Mouse (Mus musculus) bone marrow macrophage, adult 2 months (primary cell): ENCODE data around the gene Top1. TPM values are rescaled to one million over a fixed set of nuclear protein-coding genes. Genes with fewer than 3 reads are reported as not detected.
"Not testable (repeated sequence)": the region's sequence is repeated elsewhere in the genome, so short reads cannot be mapped to it uniquely, and the experiment has no call there.

Experiments used
- H3K27ac ChIP-seq: 2 replicates; pipeline ENCODE4 v1.5.1; 2012; ENCODE audit warnings: low read depth, low read length; ENCODE audit not compliant: insufficient read depth
- H3K4me1 ChIP-seq: 2 replicates; pipeline ENCODE4 v1.6.1; 2012; ENCODE audit warnings: low read length; ENCODE audit not compliant: control insufficient read depth, insufficient read depth
- H3K4me3 ChIP-seq: 2 replicates; pipeline ENCODE4 v1.5.1; 2012; ENCODE audit warnings: mild to moderate bottlenecking, low read length, moderate library complexity; ENCODE audit not compliant: insufficient read depth
- CTCF ChIP-seq: IDR thresholded peaks from 2 replicates; pipeline ENCODE4 v1.5.1; 2012; ENCODE audit warnings: low read depth, mild to moderate bottlenecking, low read length, moderate library complexity
- POLR2A ChIP-seq: IDR thresholded peaks from 2 replicates; pipeline ENCODE4 v1.6.1; 2012; ENCODE audit warnings: mild to moderate bottlenecking, low read depth, low read length, borderline replicate concordance
- polyA plus RNA-seq: library from polyadenylated mRNA; stranded (reverse); fragments of >200 nt; gene quantifications from 2 replicates; pipeline ENCODE4 v1.2.4, GENCODE M21; 2012; ENCODE audit not compliant: missing spikeins, insufficient read depth, insufficient read length

Gene Top1
- polyA plus RNA-seq, 1 experiment = 42.9 TPM

GRCm38 (mm10) chr2:160655561-160655960 lies 9.9 kb downstream of the Top1 start:
- peaks cover 16% of the 10 kb centered on the region for H3K4me1 ChIP-seq
- H3K4me3 ChIP-seq = no peak overlapping the region
- H3K27ac ChIP-seq = no peak overlapping the region
- no peak for TF ChIP-seq CTCF
- TF ChIP-seq POLR2A = no peak

DNA sequence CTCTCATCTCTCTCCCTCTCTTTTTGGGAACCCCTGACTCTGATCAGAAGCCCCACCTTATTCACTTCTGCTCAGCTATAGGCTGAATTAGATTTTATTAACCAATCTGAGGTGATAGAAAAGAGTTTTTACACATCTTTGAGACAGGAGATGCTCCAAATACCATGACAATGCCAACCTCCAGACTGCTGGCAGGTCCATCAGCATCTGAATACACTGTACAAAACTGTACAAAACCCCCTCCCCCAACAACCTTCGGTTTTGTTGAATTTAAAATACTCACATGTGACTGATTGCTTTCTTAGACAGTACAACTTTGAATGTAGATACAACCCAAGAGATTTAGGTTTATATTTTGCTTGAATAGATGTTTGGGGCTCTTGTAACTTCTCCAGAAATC lies 10.5 kb downstream of the Top1 start:
- Histone ChIP-seq H3K4me1 (peaks cover 16% of the 10 kb centered on the region), H3K27ac (no peak overlapping the region), H3K4me3 (no peak overlapping the region)
- no peak for TF ChIP-seq CTCF
- no peak for TF ChIP-seq POLR2A

DNA sequence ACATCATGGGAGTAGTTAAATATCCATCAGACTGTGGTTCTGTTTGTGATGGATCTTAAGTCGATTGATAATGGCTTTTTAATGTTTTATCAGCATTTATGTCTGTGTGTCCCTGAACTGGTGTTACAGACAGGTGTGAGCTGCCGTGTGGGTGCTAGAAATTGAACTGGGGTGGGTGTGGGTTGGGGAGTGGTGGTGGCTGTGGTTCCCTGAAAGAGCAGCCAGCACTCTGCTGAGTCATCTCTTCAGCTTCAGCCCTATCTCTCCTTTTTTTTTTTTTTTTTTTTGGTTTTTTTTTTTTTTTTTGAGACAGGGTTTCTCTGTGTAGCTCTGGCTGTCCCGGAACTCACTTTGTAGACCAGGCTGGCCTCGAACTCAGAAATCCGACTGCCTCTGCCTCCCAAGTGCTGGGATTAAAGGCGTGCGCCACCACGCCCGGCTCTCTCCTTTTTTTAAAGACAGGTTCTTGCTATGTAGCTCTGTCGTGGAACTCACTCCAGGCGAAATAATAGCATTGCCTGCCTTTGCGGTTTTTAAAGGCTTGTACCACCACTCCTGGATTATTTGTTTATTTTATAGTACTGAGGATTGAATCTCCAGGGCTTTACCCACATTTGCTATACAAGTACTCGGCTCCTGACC lies 12.2 kb downstream of the Top1 start:
- H3K4me3 ChIP-seq = no peak overlapping the region
- no peak overlapping the region for H3K27ac ChIP-seq
- TF ChIP-seq CTCF (no peak), POLR2A (no peak)
- peaks cover 12% of the 10 kb centered on the region for H3K4me1 ChIP-seq

- no peak overlapping the region for H3K27ac ChIP-seq
- TF ChIP-seq POLR2A = no peak
- TF ChIP-seq CTCF = no peak
- no peak overlapping the region for H3K4me3 ChIP-seq
- peaks cover 7% of the 10 kb centered on the region for H3K4me1 ChIP-seq
These were observed 13.1 kb downstream of the Top1 start for GRCm38 (mm10) chr2:160658811-160659210.

GRCm38 (mm10) chr2:160664421-160664820 lies 18.7 kb downstream of the Top1 start:
- no peak overlapping the region for H3K27ac ChIP-seq
- H3K4me1 ChIP-seq = peaks cover 20% of the 10 kb centered on the region
- TF ChIP-seq CTCF = no peak
- no peak overlapping the region for H3K4me3 ChIP-seq

DNA sequence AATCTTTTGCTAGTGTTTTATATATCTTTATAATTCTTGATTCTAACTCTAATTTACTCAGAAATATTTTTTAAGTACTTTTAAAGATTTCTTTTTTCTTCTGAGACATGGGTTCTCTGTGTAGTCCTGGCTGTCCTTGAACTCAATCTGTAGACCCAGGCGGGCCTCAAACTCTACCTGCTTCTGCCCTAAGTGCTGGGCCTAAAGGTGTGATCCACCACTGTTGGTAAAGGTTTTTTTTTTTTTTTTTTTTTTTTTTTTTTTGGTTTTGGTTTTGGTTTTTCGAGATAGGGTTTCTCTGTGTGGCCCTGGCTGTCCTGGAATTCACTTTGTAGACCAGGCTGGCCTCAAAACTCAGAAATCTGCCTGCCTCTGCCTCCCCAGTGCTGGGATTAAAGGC lies 19.3 kb downstream of the Top1 start:
- not testable (repeated sequence) for H3K27ac ChIP-seq, H3K4me3 ChIP-seq
- peaks cover 20% of the 10 kb centered on the region for H3K4me1 ChIP-seq

GRCm38 (mm10) chr2:160667259-160667658 lies 21.6 kb downstream of the Top1 start:
- TF ChIP-seq CTCF (no peak), POLR2A (no peak)
- Histone ChIP-seq H3K4me1 (peaks cover 16% of the 10 kb centered on the region), H3K4me3 (0 out of 2 replicates have a peak overlapping the region, but pooled peaks have one; percentile 4), H3K27ac (peak overlapping the region; percentile 72)

DNA sequence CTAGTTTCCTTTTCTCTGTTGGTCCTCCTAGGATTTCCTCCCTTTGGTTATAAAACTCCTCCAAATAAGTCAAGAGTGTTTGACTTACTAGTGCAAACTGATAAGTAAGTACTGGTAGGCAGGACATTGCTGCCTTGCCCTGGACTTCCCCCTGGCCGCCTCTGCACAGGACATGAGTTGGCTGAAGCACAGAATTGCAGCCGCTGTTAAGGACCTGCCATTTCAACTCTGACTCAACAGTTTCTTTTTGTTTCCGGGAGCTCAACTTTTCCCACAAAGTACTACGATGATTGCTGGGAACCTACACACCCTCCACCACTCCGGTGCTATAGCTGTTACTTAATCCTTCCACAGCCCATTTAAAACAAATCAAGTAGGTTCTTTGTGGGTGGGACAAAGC lies 54.6 kb downstream of the Top1 start:
- no peak overlapping the region for H3K27ac ChIP-seq
- no peak for TF ChIP-seq POLR2A
- H3K4me3 ChIP-seq = no peak overlapping the region
- 0 out of 2 replicates have a peak, but pooled peaks cover 2% of the 10 kb centered on the region for H3K4me1 ChIP-seq

DNA sequence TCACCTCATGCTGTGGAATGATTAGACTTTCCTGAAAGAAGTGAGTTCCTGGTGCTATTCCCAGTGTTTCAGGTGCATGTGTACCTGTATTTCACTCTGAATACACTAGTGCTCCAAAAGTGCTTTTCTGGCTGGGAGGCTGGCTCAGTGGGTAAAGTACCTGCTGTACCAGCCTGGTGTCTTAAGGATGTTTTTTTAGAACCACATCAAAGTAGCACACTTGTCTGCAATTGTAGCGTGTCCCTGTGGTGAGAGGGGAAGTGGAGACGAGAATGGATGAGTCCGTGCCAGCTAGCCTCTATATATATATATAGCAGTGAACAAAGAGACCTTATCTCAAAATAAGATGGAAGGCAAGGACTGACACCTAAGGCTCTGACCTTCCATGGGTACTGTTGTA lies 55.9 kb downstream of the Top1 start:
- 0 out of 2 replicates have a peak, but pooled peaks cover 2% of the 10 kb centered on the region for H3K4me1 ChIP-seq
- H3K27ac ChIP-seq = no peak overlapping the region
- TF ChIP-seq CTCF (no peak), POLR2A (no peak)
- H3K4me3 ChIP-seq = no peak overlapping the region

DNA sequence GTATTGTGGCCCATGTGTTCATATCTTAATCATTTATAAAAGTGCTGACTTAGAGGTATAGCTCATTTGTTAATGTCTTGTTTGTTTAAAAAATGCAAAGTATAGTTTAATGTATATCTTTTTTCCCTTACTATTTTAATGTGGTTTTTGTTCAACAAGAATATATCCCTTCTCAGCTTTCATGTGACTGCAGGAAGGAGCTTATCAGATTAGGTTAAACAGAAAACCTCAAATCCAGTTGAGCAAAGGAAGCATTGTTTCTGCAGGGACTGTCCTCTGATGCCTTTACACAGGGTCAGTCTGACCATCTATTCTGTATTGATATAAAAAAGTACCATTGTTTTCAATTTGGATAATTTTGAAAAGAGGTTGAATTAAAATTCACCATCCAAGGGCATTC lies 57.1 kb downstream of the Top1 start:
- 0 out of 2 replicates have a peak, but pooled peaks cover 2% of the 10 kb centered on the region for H3K4me1 ChIP-seq
- no peak overlapping the region for H3K27ac ChIP-seq
- H3K4me3 ChIP-seq = no peak overlapping the region
- no peak for TF ChIP-seq POLR2A
- TF ChIP-seq CTCF = no peak

DNA sequence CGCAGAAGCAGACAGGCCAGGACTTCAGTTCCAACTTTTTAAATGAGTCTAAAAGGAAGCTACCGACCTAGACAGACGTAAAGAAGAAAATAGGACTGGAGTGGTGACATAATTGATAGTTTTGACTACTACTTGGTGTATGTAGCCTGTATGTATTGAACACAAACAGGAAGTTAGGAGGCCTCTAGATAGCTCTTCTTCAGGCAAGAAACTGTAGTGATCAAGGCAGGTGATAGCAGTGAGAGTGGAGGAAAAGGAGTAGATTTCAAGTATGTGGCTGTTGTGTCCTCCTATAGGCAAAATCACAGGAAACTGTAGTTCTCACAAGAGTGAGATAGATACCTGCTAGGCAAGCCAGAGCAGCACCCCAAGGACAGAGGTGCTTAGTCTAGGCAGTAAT lies 62.0 kb downstream of the Top1 start:
- TF ChIP-seq POLR2A (no peak), CTCF (no peak)
- no peak overlapping the region for H3K27ac ChIP-seq
- H3K4me1 ChIP-seq = peaks cover 7% of the 10 kb centered on the region
- no peak overlapping the region for H3K4me3 ChIP-seq
